ENCODE assay signal across 10 mouse cellular contexts in genomic region chr19:57997961-57998360, GRCm38 (mm10).
DNase-seq lines count a peak whose midpoint lies in the region; ATAC-seq and TF ChIP-seq lines count a peak whose summit lies in the region.
"Had no signal": no experiment of that assay in that cellular context is flagged by ENCODE, and none has a peak within 500 bp of the region (broad histone marks: within the 10 kb centered on the region; RNA-seq: fewer than 3 reads in every experiment).

No protein-coding gene starts in this region.

- no peak overlapping the region for H3K4me2 ChIP-seq in limb, embryonic 11.5 days (ENCODE audit: low read depth, severe bottlenecking)
- H3K4me2 ChIP-seq: embryonic facial prominence, embryonic 12.5 days; limb, embryonic 13.5 days had no signal

- TF ChIP-seq POLR2A in bone marrow macrophage, adult 2 months (IDR thresholded peaks at IDR 0.05; ENCODE audit: borderline replicate concordance, low read depth, low read length): no peak

- 39% methylated on average over 4 of the region's 4 CpGs for WGBS in heart, embryonic 10.5 days
- WGBS in limb, embryonic 11.5 days: 39% methylated on average over 4 of the region's 4 CpGs

- no peaks in the 10 kb centered on the region for H3K27me3 ChIP-seq in heart, embryonic 10.5 days (ENCODE audit: insufficient read depth, poor library complexity, severe bottlenecking)
- no peaks in the 10 kb centered on the region for H3K27me3 ChIP-seq in limb, embryonic 11.5 days (ENCODE audit: control insufficient read depth, insufficient read depth, low read length)
- H3K27me3 ChIP-seq: embryonic facial prominence, embryonic 12.5 days; limb, embryonic 13.5 days had no signal

- ATAC-seq in limb, embryonic 11.5 days (ENCODE audit: insufficient number of reproducible peaks, low FRiP score, low TSS enrichment, low read depth): no peak

- peaks cover 4% of the 10 kb centered on the region; the same call in 1 of the 2 replicates for H3K4me1 ChIP-seq in heart, embryonic 10.5 days
- H3K4me1 ChIP-seq in bone marrow macrophage, adult 2 months (ENCODE audit: control insufficient read depth, insufficient read depth, low read length): no peaks in the 10 kb centered on the region
- no peaks in the 10 kb centered on the region for H3K4me1 ChIP-seq in limb, embryonic 11.5 days (ENCODE audit: control insufficient read depth, insufficient read depth, low read length)
- H3K4me1 ChIP-seq: embryonic facial prominence, embryonic 12.5 days; limb, embryonic 13.5 days had no signal

- no peak overlapping the region for H3K4me3 ChIP-seq in heart, embryonic 10.5 days
- H3K4me3 ChIP-seq in bone marrow macrophage, adult 2 months (ENCODE audit: insufficient read depth, low read length): no peak overlapping the region
- no peak overlapping the region for H3K4me3 ChIP-seq in limb, embryonic 11.5 days (ENCODE audit: low read depth, low read length)
- H3K4me3 ChIP-seq: embryonic facial prominence, embryonic 12.5 days; limb, embryonic 13.5 days had no signal

- TF ChIP-seq CTCF in bone marrow macrophage, adult 2 months (IDR thresholded peaks at IDR 0.05; ENCODE audit: low read depth, low read length): peak; percentile 84

- H3K9me3 ChIP-seq in heart, embryonic 10.5 days: no peaks in the 10 kb centered on the region
- no peaks in the 10 kb centered on the region for H3K9me3 ChIP-seq in limb, embryonic 11.5 days (ENCODE audit: control insufficient read depth, low read length)
- H3K9me3 ChIP-seq: embryonic facial prominence, embryonic 12.5 days; limb, embryonic 13.5 days had no signal

- no peaks in the 10 kb centered on the region for H3K36me3 ChIP-seq in heart, embryonic 10.5 days
- H3K36me3 ChIP-seq in limb, embryonic 11.5 days (ENCODE audit: control insufficient read depth, insufficient read depth, low read length): no peaks in the 10 kb centered on the region
- H3K36me3 ChIP-seq: embryonic facial prominence, embryonic 12.5 days; limb, embryonic 13.5 days had no signal

- no peak overlapping the region for H3K9ac ChIP-seq in limb, embryonic 11.5 days (ENCODE audit: low read length)
- H3K9ac ChIP-seq: embryonic facial prominence, embryonic 12.5 days; limb, embryonic 13.5 days had no signal

- H3K27ac ChIP-seq in heart, embryonic 10.5 days: no peak overlapping the region
- no peak overlapping the region for H3K27ac ChIP-seq in bone marrow macrophage, adult 2 months (ENCODE audit: insufficient read depth, low read depth, low read length)
- H3K27ac ChIP-seq in limb, embryonic 11.5 days (replicated peaks; ENCODE audit: low read depth, low read length): no peak overlapping the region
- H3K27ac ChIP-seq: embryonic facial prominence, embryonic 12.5 days; limb, embryonic 13.5 days had no signal

- peak; percentile 7 to 58 for DNase-seq in heart, adult 18-20 months
- no peak for DNase-seq in heart, embryonic 10.5 days (ENCODE audit: low spot score)
- peak; percentile 58 for DNase-seq in right cerebral cortex, postnatal 4 days
- no peak for DNase-seq in right cerebral cortex, postnatal 36 days (ENCODE audit: low spot score in 2 of 2)
- peak; percentile 80 for DNase-seq in limb, embryonic 11.5 days (ENCODE audit: low spot score)
- DNase-seq in thymus, postnatal 25 days: peak; percentile 55
- DNase-seq in left cerebral cortex, adult 8-10 months (ENCODE audit: low spot score in 2 of 2): no peak

Comparison
In these comparisons a context has a peak if more than half of its experiments do, and no peak if none do; other contexts are left out.
1. DNase-seq: peak in heart, adult 18-20 months (2 of 2), right cerebral cortex, postnatal 4 days (single experiment), limb, embryonic 11.5 days (single experiment) and thymus, postnatal 25 days (single experiment); none in heart, embryonic 10.5 days (single experiment), right cerebral cortex, postnatal 36 days (0 of 2) and left cerebral cortex, adult 8-10 months (0 of 2).